Mouse (Mus musculus) skeletal muscle tissue, adult 2 months (tissue): ENCODE measurements around the gene Ccdc36.

Experiments used
- DNase-seq: peaks from one replicate; pipeline ENCODE4 v3.0.0-alpha.2; 2012; ENCODE audit warnings: low read depth, low spot score

Ccdc36 gene

DNA sequence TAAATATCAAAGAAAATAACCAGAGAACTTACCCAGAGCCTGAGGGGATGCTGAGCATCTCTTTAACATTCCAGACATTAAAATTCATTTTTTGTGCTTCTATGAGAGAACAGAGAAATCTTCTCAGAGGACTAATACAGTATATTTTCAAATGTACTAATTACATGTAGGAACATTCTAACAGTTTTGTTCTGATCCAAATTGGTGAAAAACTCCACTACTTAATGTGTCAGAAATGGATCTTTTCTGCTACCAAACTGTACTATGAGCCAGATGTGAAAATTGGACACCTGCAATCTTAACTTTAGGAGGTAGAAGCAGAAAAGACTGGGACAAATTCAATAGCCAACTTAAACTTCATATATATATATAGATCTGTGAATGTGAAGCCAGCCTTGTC is at the start of gene Ccdc36:
Gene Ccdc36 (minus strand): TSS at position 101 of the 400 bp plus-strand sequence.
- no peak for DNase-seq

DNA sequence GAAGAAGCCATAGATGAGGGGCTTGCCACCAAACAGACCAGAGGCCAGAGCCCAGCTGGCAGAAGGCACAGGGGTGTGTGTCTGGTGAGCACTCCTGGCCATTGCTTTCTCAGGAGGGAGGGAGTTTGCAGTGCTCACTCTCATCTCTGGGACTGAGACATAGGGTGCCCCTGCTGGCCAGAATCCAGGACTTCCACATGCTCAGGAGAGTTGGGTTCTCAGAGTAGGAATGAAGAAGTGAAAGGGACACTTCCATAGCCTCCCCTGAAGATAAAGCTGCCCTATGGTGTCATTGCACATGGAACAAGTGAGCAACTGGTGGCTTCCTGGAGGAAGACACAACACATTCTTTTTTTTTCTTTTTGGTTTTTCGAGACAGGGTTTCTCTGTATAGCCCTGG is 46.2 kb upstream of the Ccdc36 start:
- DNase-seq = no peak

DNA sequence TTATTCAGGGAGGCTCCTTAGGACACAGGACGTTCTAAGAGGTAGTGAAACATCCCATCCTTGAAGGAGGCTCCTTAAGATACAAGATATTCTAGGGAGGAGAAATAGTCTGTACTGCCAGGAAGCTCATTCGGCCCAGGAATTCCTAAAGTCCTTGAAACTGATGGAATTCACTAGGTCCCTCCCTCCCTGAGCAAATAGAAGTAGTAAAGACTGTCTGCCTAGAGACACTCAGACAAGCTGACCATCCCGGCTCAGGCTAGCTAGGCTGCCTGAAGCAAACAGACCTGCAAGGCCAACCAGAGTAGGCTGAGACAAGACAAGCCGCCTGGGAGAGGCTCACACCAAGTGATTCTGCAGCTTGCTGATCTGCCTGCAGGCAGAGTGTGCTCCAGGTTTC is 41.6 kb upstream of the Ccdc36 start:
- no peak for DNase-seq

DNA sequence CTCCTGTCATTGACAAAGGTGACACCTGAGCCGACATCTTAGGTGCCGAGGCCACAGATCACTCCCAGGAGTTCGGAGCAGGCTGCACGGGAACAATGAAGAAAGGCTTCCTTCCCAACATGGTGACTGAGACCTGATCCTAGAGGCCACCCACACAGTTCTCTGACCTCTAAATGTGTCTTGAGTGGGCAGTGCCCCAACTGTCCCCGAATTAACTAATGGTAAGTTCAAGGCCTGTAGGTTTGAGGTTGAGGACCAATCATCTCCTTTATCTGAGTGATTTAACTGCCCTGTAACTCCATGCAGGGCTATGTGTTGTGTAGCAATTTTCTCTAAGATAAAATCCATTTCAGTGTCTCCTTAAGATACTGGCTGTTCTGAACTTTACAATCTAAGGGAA is 41.1 kb upstream of the Ccdc36 start:
- DNase-seq = no peak

DNA sequence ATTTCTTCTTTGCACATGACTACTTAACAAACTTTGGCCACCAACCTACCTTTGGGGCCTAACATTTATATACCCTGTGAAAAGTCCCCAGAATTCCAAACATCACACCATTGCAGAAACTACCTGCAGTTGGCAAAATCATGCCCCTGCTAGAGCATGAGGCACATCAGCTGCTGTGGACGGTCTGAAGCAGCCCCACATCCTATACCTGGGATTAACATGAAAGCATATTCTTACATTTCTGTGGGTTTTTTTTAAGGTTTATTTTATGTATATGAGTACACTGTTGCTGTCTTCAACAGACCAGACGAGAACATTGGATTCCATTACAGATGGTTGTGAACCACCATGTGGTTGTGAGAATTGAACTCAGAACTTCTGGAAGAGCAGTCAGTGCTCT is 37.9 kb upstream of the Ccdc36 start:
- no peak for DNase-seq

DNA sequence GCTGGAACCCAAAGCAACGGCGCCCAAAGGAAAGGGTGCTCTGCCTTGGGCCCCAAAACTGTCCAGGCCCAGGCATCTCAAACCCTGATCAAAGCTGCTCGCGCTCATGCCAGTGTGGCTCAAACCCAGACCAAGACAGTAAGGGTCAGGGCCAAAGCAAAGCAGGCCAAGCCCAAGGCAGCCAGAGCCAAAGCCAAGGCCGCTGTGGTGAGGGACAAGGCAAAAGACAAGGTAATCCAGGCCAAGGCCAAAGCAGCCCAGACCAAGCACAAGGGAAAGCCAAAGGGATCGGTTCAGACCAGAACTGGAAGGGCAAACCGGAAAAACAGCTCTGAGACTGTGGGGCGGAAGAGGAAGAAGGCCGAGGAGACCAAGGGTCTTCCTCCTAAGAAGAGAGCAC is 35.4 kb upstream of the Ccdc36 start:
- DNase-seq = no peak

DNA sequence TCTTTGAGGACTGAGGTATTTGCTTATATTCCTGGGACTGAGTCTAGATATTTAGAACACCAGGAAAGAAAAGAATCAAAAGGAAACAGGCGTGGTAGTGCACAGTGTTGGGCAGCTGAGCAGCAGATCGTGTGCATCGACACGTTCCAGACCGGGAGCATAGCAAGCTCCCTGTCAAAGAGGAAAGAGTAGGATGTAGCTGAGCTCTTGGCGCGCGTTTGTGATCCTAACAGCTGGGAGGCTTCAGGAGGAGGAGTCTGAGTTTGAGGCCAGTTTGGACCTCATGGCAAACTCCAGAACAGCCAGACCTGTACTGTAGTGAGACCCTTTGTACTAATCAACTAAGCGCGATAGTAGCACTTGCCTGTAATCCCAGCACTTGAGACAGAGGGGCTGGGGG is 33.9 kb upstream of the Ccdc36 start:
- no peak for DNase-seq

DNA sequence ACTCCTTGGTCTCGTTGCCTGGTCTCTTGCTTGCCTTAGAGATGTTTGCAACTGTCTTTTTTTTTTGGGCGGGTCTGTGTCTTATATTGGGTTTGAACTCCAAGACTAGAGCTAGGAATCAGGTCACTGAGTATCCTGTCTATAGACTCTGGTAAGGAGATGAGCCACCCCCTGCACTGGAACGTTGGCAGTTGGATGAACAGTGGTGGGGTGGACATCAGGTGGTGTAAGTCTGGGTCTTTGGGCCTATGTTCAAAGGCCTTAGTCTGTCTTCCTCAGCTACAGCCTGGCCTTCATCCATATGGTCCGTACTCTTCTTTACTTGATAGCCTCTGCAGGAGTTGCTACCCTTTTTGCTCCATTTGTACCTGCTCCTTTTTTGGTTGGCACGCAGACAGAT is 33.4 kb upstream of the Ccdc36 start:
- no peak for DNase-seq

DNA sequence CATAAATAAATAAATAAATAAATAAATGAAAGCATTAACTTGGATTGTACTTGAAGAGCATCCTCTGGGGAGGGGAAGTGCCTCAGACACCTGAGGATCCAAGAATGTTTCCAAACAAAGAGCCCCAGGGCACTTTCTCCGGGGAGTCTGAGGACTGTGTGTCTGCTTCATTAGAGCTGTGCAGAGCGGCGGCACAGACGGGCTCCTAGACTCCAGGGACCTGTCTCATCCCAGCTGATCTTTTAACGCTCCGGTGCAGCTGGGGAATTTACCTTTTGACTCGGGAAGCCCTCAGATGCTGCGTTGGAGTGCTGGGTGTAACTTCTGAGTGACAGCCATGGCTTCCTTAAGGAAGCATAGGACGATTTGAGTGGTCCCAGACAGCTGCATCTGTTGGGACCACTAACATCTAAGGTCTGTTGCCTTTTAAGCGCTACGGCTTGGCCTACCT is 32.9 kb upstream of the Ccdc36 start, which contains the start of gene Klhdc8b:
Gene Klhdc8b (minus strand): TSS at position 401 of the 451 bp plus-strand sequence.
- DNase-seq = no peak

DNA sequence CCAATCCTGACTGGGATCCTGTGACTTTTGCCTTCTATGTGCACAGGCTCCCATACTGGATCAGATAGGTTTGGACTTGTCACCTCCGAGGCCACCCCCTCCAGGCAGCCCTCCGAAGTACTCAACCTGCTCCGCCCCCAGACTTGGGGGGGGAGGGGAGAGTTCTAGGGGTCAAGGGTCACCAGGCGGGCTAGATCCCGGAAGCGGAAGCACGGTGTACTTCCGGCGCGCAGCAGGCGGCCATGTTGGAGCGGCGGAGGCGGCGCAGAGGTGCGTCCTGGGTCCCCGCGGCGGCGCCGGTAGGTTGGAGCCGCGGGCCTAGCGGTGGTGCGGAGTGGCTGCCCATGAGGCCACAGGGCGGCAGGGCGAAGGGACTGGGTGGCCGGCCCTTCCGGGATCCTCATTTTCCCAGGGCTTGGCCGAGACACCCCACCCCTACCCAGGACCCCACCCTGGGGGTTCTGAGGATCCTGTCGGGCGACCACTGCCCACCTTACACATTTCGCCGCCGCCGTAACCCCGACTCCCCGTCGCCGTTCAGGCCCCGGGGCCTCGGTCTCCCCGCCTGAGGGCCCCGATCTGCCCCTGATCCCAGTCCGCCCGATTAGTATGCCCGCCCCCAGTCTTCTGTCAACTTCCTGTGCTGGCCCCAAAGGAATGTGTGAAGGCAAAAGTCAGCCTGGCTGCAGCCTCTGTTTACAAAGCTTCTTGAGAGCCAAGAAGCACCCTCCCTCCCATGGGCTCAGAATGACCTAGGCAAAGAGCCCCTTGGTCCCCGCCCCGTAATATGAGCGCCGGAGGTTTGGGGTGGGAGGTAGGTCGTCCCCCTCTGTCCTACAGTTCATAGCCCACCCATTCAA is 32.3 kb upstream of the Ccdc36 start, which contains the start of gene Ccdc71:
Gene Ccdc71 (plus strand): TSS at position 209 of the 860 bp plus-strand sequence.
- peak; percentile 81 for DNase-seq

DNA sequence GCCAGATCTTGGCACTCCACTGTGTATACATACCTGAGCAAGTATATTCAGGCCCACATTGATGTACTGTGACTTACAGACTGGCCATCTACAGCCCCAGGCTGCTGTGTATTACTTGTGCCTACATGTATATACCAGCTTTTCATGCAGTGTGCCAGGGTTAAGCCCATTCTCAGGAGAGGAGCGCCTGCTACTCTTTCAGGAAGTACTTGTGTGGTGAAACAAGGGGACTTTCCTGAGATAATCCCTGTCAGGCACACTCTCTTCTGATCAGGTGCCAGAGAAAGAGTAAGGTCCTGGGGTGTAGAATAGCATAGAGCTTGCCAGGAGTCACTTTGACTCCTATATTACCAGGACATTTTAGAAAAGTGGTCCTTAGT is 31.6 kb upstream of the Ccdc36 start:
- no peak for DNase-seq

DNA sequence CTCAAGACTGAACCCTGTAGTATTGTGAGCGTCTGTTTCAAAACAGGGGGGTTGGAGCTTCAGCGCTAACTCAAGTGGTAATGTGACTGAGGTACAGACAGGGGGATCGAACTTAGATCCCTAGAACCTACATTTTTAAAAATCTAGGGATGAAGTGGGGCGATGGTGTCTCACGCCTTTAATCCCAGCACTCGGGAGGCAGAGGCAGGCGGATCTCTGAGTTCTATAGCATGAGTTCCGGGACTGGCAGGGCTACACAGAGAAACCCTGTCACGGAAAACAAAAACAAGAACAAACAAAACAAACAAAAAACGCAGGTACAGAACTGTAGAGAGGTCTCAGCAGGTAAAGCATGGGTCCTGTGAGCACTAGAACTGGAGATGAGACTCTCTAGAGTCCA is 28.7 kb upstream of the Ccdc36 start:
- DNase-seq = no peak

DNA sequence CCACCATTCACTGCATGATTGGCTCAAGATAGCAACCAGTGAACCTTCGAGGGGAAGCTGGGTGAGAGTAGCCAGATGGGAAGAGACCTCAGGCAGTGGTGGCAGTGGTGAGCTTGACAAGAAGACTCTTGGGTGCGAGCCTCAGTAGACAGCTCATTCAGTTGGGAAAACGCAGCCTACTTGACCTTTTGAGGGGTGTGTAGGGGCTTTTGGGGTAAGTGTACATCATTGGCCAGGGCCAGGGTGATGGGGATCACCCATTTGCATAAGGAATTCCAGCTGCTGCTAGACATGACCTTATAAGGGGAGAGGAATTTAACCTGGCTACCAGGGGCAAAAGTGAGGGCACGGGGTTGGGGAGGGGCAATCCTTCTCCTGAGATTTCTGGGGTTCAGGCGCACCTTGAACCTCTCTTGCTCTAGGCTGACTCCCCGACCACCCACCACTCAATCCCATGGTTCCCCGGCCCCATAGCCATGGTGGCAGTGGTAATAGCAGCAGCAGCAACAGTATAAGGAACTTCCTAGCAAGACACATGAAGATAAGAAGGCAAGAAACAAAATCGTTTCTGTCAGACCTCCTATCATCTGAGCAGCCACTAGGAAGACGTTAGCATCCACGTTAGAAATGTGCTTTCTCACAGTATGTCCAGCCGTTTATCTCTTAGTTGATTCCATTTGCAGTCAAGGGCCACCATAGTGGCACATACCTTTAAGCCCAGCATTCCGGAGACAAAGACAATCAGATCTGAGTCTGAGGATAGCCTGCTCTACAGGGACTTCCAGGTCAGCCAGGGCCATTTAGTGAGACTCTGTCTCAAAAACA is 27.7 kb upstream of the Ccdc36 start:
- no peak for DNase-seq

DNA sequence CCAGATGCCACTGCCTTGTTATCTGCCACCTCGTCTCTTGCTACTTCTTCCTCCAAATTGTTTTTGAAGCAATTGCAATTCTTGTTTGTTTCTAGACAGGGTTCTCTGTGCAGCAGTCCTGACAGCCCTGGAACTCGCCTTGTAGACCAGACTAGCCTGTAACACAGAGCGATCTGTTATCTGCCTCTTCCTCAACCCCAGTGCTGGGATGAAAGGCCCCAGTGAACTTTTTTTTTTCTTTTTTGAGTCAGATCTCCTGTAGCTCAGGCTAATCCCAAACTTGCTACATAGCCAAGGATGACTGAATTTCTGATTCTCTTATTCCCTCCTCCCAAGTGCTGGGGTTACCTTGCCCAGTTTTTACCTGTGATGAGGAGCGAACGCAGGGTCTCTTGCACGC is 26.1 kb upstream of the Ccdc36 start:
- DNase-seq = no peak

DNA sequence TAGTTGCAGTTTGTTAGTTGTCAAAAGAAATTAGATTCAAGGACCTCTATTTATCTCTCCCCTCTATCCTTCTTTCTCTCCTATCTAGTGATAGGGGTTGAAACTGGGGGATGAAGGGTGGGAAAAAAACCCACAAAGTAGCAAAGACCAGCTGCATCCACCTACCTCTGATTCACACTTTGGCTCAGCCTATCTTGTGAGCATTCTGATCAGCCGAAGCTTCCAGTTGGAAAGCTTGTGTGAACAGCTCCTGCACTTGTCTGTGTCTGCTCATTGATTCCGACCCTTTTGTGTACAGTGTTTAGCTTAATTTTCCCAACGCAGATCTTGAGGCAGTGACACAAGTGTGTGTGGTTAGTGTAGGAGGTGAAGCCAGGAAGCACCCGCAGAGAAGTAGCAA is 25.2 kb upstream of the Ccdc36 start:
- DNase-seq = no peak

DNA sequence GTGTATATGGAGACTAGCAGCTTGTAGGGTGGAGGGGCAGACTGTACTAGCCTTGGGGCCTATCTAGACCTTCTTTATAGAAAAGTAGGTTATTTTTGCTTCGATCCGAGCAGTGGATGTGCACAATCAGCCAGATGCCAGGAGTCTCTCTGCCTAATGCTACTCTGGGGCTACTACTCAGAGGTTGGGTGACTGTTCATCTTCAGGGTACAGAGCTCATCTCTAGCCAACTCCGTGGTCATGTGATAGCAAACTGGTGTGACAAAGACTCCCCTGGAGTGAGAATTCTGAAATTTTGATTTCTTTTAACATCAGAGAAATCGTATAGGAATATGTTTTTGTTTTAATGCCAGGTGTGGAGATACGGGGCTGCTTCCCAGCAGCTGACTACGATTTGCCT is 24.6 kb upstream of the Ccdc36 start:
- no peak for DNase-seq

DNA sequence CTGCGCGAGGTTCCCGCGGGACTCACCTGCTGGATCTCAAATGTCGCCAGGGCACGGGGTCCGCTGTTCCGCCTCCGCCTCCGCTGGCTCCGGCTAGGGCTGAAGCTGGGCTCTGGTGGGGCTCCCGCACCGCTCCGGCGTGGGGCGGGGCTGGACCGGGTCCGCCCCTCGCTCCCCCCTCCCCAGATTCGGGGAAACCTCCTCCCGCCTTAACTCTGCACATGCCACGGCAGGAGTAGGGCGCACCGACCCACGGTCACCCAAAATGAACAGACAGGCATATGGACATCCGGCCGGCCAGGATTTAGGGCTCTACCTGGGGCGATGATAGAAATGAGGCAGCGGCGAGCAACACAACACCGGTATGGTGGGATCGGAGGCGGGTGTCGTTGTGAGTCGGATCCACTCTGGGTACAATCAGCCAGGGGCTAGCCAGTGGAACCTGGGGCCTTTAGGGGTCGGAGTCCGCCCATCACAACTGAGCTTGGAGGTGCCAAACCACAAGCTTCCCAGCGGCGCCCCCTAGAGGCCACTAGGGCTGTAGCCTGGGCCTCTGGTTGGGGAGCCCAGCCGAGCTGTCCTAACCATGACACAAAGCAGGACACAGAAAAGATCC is 24.1 kb upstream of the Ccdc36 start:
- peak; percentile 71 for DNase-seq

DNA sequence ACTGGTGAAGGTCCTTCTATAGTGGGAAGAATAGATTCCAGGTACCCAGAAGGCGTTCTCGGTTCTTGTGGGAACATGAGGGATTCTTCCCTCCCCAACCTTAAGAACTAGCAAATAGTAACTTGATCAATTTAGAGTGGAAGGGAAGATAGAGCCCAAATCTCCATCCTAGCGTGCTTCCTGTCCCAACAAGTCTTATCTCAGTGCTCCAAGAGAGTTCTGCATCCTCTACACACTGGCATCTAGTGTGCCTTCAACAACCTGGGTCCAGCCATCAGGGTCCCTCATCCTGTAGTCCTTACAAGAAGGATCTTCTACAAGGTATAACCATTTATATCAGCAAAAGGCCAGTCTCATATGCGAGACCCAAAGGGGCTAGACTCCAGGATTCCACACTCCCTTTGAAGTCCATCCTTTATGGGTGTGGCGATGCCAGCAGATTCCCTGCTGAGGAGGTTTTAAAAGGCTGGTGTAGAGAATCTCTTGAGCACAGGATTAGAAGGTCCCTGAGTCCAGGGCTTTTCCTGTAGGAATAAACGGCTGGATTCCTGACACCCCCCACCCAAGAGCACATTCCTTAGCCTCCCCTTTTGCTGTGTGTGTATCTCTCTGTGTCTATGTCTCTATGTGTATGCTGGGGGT is 23.4 kb upstream of the Ccdc36 start:
- no peak for DNase-seq

DNA sequence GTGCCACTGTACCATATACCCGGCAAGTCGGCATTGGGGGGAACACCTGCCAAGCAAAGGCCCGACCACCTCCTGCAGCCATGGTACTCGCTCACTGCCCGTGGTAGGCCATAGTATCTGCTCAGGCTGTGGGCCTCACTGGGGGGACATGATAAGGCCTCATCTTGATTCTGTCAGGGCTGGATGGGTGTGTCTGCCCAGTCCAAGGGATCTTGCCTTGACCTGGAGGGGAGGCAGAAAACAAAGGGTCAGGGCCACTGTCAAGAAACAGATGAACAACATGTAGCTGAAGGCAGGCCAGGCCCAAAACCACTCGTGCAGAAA is 22.8 kb upstream of the Ccdc36 start:
- DNase-seq = no peak

DNA sequence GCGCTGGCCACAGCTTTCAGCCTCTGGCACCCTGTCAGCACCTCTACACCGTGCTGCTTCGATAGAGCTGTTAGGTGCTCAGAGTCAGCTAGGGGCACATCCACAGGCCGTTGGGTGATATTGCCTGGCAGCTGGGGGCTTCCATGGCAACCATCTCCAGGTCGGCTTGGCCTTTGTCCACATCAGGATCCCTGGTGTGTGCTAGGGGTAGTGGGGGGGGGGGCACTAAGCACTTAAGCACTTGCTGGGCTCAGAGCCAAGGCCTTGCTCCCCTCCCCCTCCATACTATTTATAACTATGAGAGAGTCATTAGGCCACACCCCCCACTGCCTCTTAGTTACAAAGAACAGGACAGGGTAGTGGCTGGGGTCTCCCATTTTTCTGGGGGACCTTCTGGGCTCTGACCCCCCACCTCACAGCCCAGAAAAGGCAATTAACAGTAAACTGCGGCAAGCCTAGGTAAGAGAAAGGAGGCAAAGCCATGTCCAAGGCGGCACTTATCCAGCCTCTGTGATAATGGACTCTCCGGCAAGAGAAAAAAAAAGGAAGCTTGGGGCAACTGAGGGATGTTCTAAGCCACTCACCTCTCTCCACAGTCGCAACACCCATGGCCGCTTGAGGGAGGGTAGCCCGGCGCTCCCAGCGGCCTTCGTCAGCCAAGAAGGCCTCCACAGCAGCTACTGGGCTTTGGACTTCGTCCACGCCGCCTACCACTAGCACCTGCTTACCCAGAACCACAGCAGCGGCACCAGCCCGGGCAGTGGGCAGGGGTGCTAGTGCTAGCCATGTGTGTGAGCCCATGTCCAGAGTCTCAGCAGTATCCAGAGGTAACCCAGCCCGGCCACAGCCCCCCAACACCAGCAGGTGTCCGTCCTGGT is 22.2 kb upstream of the Ccdc36 start:
- DNase-seq = no peak

DNA sequence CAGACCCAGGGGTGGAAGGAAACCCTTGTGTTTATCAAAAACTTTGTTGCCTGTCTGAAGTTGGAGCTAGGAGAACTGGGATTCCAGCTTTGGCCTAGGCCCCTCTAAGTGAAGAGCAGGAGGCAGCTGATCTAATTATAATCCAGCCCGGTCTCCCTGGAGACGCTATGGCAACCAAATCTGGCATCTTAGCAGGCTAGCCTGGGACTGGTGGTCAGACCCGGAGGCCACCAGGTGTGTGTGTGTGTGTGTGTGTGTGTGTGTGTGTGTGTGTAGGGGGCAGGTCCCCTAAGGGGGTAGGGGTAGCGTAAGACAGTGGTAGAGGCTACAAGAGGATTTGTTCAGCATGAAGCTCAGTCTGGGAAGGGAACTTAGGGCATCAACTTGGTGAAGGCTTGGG is 21.6 kb upstream of the Ccdc36 start:
- no peak for DNase-seq
